Mouse (Mus musculus) embryonic facial prominence, embryonic 11.5 days (tissue): ENCODE results near the gene Cnih1. TPM values are rescaled to one million over a fixed set of nuclear protein-coding genes. Genes with fewer than 3 reads are reported as not detected.

ENCODE experiments used
- ATAC-seq: fragments of 200-750 bp; cut with Nextera tagmentation; replicated peaks from 2 replicates; pipeline ENCODE4 v1.8.0; 2017; ENCODE audit warnings: low read depth; ENCODE audit not compliant: insufficient number of reproducible peaks, low FRiP score, low TSS enrichment
- DNase-seq: peaks from one replicate; pipeline ENCODE4 v3.0.0-alpha.2; 2015; ENCODE audit warnings: low spot score
- H3K27ac ChIP-seq: fragments of 300-500 bp; sonication (generic); replicated peaks from 2 replicates; pipeline ENCODE4 v1.5.1; 2014; ENCODE audit warnings: mild to moderate bottlenecking, low read depth, low read length, control low read depth
- H3K27me3 ChIP-seq: fragments of 300-500 bp; sonication (generic); 2 replicates; pipeline ENCODE4 v1.6.1; 2014; ENCODE audit warnings: mild to moderate bottlenecking, low read length, moderate library complexity, mixed read lengths; ENCODE audit not compliant: control insufficient read depth, insufficient read depth
- H3K36me3 ChIP-seq: fragments of 300-500 bp; sonication (generic); replicated peaks from 2 replicates; pipeline ENCODE4 v1.6.1; 2014; ENCODE audit warnings: low read depth, mild to moderate bottlenecking, low read length, moderate library complexity, mixed read lengths; ENCODE audit not compliant: control insufficient read depth, insufficient read depth
- H3K4me1 ChIP-seq: fragments of 300-500 bp; sonication (generic); 2 replicates; pipeline ENCODE4 v1.6.1; 2014; ENCODE audit warnings: low read length, mixed read lengths; ENCODE audit not compliant: control insufficient read depth, insufficient read depth
- H3K4me2 ChIP-seq: fragments of 300-500 bp; sonication (generic); 2 replicates; pipeline ENCODE4 v1.6.1; 2014; ENCODE audit warnings: low read depth, mild to moderate bottlenecking, control low read depth, low read length, moderate library complexity
- H3K4me3 ChIP-seq: fragments of 300-500 bp; sonication (generic); 2 replicates; pipeline ENCODE4 v1.5.1; 2014; ENCODE audit warnings: low read depth, low read length, control low read depth
- H3K9ac ChIP-seq: fragments of 300-500 bp; sonication (generic); replicated peaks from 2 replicates; pipeline ENCODE4 v1.6.1; 2014; ENCODE audit warnings: mild to moderate bottlenecking, control low read depth, low read length
- H3K9me3 ChIP-seq: fragments of 300-500 bp; sonication (generic); replicated peaks from 2 replicates; pipeline ENCODE4 v1.6.1; 2016; ENCODE audit warnings: mild to moderate bottlenecking, low read length, inconsistent platforms, mixed read lengths; ENCODE audit not compliant: control insufficient read depth
- WGBS: fragments of 180-500 bp; shearing (Covaris S2); extraction: QIAGEN DNeasy Blood & Tissue Kit; methylation state at CpG from one replicate; pipeline ENCODE4 v1.1.7; 2014; 5-methylcytosine and 5-hydroxymethylcytosine counted together
- polyA plus RNA-seq: library from polyadenylated mRNA; unstranded; fragments of >200 nt; fragmentation: Nextera tagmentation; extraction: Ambion mirVana; gene quantifications from 2 replicates; pipeline ENCODE4 v1.2.1, GENCODE M21; 2014

The Cnih1 gene
- polyA plus RNA-seq, 1 experiment from 2014 or later = 235 TPM

DNA sequence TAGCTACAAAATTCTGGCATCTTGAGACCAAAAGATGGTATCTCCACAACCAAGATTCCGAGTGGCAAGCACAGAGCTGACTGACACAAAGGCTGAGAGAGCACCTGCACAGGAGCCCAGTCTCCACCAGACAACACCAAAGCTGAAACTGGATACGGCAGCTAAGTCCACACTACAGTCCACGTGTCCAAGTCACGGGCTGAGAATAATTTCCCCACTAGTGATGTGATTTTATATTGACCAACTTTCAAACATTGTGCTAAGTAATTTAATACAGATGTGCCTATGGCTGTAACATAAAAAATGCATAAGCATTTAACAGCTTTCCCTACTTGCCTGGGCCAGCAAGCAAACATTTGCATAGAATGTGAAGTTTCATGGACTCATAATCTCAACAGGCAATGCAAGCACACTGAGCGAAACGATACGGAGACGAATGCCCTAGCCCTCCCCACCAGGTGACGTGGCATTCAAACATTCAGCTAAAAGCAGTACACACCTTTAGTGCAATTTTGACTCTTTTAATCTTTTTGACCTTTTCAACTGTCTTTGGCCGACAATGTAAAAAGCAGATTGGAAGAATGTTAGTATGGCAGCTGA lies 4.8 kb downstream of the Cnih1 start:
- ATAC-seq (no peak), DNase-seq (no peak)
- no peak overlapping the region for H3K27ac ChIP-seq
- 87% methylated on average over 10 of the region's 10 CpGs for WGBS
- H3K9ac ChIP-seq = no peak overlapping the region
- no peaks in the 10 kb centered on the region for H3K27me3 ChIP-seq
- H3K4me3 ChIP-seq = no peak overlapping the region
- H3K9me3 ChIP-seq = no peaks in the 10 kb centered on the region
- H3K4me1 ChIP-seq = no peaks in the 10 kb centered on the region
- no peak overlapping the region for H3K4me2 ChIP-seq
- peaks cover 11% of the 10 kb centered on the region for H3K36me3 ChIP-seq

DNA sequence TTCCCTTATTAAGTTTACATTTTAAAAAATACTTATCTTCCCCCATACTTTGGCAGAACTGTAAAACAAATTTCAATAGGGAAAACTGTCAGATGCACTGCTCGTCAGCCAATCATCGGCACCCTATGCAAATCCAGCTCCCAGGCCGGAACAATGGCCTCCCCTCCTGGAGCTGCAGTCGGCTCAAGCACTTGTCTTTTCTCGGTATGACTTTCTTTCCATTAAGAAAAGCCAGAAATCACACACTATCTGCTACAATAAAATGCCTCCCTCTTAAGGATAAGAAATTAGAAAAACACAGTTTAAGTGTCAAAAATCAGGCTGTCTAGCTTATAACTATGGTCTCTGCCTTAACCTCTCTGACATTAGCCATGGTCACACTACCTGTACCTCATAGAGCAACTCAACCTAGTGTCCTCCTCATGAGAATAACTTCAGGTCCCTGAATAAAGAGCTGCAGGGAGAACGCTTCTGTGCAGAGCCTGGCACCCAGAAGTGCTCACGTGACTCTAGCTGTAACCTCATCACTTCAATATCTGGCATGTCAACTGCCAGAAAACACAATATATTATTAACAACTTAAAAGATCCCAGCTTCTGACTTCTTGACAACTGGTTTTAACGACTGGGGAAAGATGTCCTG lies 5.9 kb downstream of the Cnih1 start:
- H3K4me1 ChIP-seq = no peaks in the 10 kb centered on the region
- peaks cover 15% of the 10 kb centered on the region for H3K36me3 ChIP-seq
- H3K4me2 ChIP-seq = no peak overlapping the region
- H3K9ac ChIP-seq = no peak overlapping the region
- no peak overlapping the region for H3K27ac ChIP-seq
- no peaks in the 10 kb centered on the region for H3K27me3 ChIP-seq
- ATAC-seq = no peak
- no peak for DNase-seq
- WGBS = 90% methylated on average over 8 of the region's 8 CpGs
- no peak overlapping the region for H3K4me3 ChIP-seq
- no peaks in the 10 kb centered on the region for H3K9me3 ChIP-seq

DNA sequence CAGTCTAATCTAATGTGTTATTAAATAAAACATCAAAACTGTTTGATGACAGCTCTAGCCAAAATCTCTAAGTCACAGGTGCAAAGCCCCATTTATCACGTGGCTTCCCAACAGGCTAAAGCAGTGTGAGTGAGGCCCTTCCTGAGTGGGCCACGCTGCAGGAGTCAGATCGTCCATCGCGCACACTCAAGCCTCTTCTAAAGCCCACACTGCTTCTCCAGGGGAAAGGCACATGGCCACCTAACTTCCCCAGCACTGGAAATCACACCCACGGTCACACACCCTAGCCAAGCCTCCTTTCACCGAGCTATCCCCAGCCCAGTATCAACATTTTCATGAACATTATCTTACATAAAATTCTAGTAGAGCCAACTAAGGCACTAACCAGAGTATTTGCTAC lies 7.1 kb downstream of the Cnih1 start:
- ATAC-seq = no peak
- Histone ChIP-seq H3K9me3 (no peaks in the 10 kb centered on the region), H3K27me3 (no peaks in the 10 kb centered on the region), H3K4me2 (no peak overlapping the region), H3K36me3 (peaks cover 18% of the 10 kb centered on the region), H3K4me3 (no peak overlapping the region), H3K9ac (no peak overlapping the region), H3K27ac (no peak overlapping the region), H3K4me1 (no peaks in the 10 kb centered on the region)
- 95% methylated on average over 7 of the region's 7 CpGs for WGBS
- DNase-seq = no peak

DNA sequence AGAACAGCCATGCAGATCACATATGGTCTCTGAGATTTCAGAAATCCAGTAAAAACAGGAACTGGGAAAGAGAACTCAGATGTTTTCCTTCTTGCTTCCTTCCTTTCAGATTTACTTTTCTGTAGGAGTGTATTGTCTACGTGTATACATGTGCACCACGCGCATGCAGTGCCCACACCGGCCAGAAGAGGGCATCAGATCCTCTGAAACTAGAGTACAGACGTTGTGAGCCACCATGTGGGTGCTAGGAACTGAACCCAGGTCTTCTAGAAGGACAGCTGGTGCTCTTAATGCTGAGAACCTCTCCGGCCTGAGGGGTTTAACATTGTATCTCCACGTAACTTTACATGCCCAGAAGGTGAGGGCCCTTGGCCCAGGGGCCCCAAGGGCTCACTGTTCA lies 9.0 kb downstream of the Cnih1 start:
- H3K27ac ChIP-seq = no peak overlapping the region
- H3K9me3 ChIP-seq = no peaks in the 10 kb centered on the region
- H3K4me2 ChIP-seq = no peak overlapping the region
- H3K27me3 ChIP-seq = no peaks in the 10 kb centered on the region
- no peaks in the 10 kb centered on the region for H3K4me1 ChIP-seq
- no peak overlapping the region for H3K4me3 ChIP-seq
- DNase-seq (no peak), ATAC-seq (no peak)
- H3K36me3 ChIP-seq = peaks cover 23% of the 10 kb centered on the region
- H3K9ac ChIP-seq = no peak overlapping the region
- 93% methylated on average over 7 of the region's 7 CpGs for WGBS

DNA sequence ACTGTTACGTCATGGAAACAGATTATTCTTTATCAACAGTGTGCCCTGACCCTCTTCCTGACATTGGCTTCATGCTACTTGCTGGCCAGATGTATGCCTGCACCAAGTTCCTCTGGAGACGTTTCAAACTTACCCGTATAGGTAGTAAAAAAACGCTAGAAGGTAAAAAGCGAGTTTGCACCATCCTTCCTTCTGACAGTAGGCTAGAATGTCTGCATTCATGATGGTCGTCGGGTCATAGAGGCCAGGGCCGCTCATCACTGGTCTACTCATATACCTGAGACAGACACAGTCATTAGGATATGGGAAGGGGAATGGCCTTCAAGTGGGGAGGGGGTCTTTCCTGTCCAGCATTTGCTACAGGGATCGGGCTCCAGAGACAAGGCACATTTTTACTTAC lies 9.5 kb downstream of the Cnih1 start:
- no peak for DNase-seq

DNA sequence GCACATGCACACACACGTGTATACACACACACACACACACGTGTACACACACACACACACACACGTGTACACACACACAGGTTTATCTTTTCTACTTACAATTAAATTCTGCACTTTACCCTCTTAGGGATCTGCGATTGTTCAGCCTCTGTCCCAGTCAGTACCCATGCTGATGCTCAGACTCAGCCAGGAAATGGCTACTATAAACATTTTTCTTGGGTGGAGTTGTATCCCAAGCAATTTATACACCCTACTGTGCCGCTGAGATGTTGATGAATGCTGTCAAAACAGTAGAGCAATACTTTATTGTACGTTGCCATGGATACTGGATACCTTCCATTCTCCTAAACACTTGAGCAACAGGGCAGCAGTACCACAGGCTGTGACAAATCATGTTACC lies 18.2 kb downstream of the Cnih1 start:
- WGBS = 85% methylated on average over 6 of the region's 6 CpGs
- no peak for ATAC-seq
- Histone ChIP-seq H3K27me3 (no peaks in the 10 kb centered on the region), H3K4me2 (no peak overlapping the region), H3K9me3 (no peaks in the 10 kb centered on the region), H3K4me3 (no peak overlapping the region), H3K9ac (no peak overlapping the region), H3K27ac (no peak overlapping the region), H3K36me3 (peaks cover 6% of the 10 kb centered on the region), H3K4me1 (no peaks in the 10 kb centered on the region)
- no peak for DNase-seq

More for the DNA sequence above, 9.5 kb downstream of the Cnih1 start:
- Histone ChIP-seq H3K4me2 (no peak overlapping the region), H3K36me3 (peaks cover 23% of the 10 kb centered on the region), H3K4me3 (no peak overlapping the region), H3K4me1 (no peaks in the 10 kb centered on the region), H3K27me3 (no peaks in the 10 kb centered on the region), H3K27ac (no peak overlapping the region), H3K9ac (no peak overlapping the region), H3K9me3 (no peaks in the 10 kb centered on the region)
- no peak for ATAC-seq
- 96% methylated on average over 9 of the region's 9 CpGs for WGBS

DNA sequence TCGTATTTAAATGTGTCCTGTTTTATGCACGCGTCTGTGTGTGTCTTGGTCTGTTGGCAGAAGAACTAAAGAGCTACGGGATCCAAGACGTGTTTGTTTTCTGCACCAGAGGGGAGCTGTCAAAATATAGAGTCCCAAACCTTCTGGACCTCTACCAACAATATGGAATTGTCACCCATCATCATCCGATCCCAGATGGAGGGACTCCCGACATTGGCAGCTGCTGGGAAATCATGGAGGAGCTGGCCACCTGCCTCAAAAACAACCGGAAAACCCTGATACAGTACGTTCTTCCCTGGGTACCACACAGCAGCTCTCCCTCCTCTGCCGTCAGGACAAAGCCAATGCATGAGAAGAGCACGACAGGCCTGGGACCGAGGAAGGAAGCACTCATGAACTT lies 21.1 kb downstream of the Cnih1 start:
- Histone ChIP-seq H3K27ac (no peak overlapping the region), H3K9me3 (no peaks in the 10 kb centered on the region), H3K4me1 (no peaks in the 10 kb centered on the region), H3K27me3 (no peaks in the 10 kb centered on the region), H3K36me3 (peaks cover 3% of the 10 kb centered on the region; the same call in 1 of the 2 replicates), H3K4me3 (no peak overlapping the region), H3K4me2 (no peak overlapping the region), H3K9ac (no peak overlapping the region)
- WGBS = 91% methylated on average over 12 of the region's 12 CpGs
- DNase-seq (no peak), ATAC-seq (no peak)

DNA sequence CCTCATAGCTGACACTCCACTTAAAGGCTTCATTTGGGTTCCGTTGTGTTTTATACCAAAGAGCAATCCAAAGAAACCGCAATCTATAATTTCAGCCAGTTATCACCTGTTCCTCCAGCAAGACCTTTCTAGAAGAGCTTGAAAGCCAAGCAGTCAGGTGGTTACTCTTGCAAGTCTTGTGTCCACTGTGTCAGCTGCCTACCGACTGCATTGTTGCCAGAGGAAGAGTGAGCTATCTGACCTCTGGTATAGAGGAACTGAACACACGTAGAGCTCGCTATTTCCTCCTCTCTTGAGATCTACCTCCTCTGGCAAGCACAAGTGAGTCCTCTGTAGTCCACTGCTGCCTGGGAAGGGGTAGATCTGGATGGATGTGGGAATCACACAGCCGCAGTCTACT lies 27.0 kb downstream of the Cnih1 start:
- no peak for DNase-seq
- no peaks in the 10 kb centered on the region for H3K9me3 ChIP-seq
- H3K4me2 ChIP-seq = peak overlapping the region; percentile 89
- peak overlapping the region; percentile 73 for H3K9ac ChIP-seq
- no peaks in the 10 kb centered on the region for H3K36me3 ChIP-seq
- H3K27ac ChIP-seq = no peak overlapping the region
- H3K4me3 ChIP-seq = peak overlapping the region; percentile 67
- ATAC-seq = no peak
- 44% methylated on average over 6 of the region's 6 CpGs for WGBS
- H3K4me1 ChIP-seq = peaks cover 3% of the 10 kb centered on the region; the same call in 1 of the 2 replicates
- no peaks in the 10 kb centered on the region for H3K27me3 ChIP-seq
